Mouse (Mus musculus) liver, embryonic 14.5 days (tissue): ENCODE data around the gene Ezh2. TPM values are rescaled to one million over a fixed set of nuclear protein-coding genes. Genes with fewer than 3 reads are reported as not detected.

Experiments used
- ATAC-seq: fragments of 200-750 bp; cut with Nextera tagmentation; 2 replicates; pipeline ENCODE4 v1.8.0; 2017; ENCODE audit warnings: moderate number of reproducible peaks, mild to moderate bottlenecking, moderate library complexity; ENCODE audit not compliant: insufficient read depth
- DNase-seq, 3 experiments: peaks; one replicate each; pipeline ENCODE4 v3.0.0-alpha.2; 2012 to 2013; ENCODE audit warnings: low read depth in 3 of 3, low spot score in 3 of 3
- H3K27ac ChIP-seq: fragments of 300-500 bp; sonication (generic); 2 replicates; pipeline ENCODE4 v1.5.1; 2014; ENCODE audit warnings: moderate library complexity, mild to moderate bottlenecking, control low read depth, inconsistent platforms
- H3K27me3 ChIP-seq: fragments of 300-500 bp; sonication (generic); 2 replicates; pipeline ENCODE4 v1.6.1; 2014; ENCODE audit warnings: mild to moderate bottlenecking, low read length, moderate library complexity; ENCODE audit not compliant: control insufficient read depth, insufficient read depth
- H3K36me3 ChIP-seq: fragments of 300-500 bp; sonication (generic); replicated peaks from 2 replicates; pipeline ENCODE4 v1.6.1; 2014; ENCODE audit warnings: low read depth; ENCODE audit not compliant: control insufficient read depth, insufficient read depth
- H3K4me1 ChIP-seq, 2 experiments: fragments of 200-500 bp in 1 of 2; fragments of 300-500 bp in 1 of 2; sonication (generic) in 1 of 2; replicated peaks; 2 replicates each; pipeline ENCODE4 v1.6.1; 2012 to 2014; ENCODE audit warnings: antibody characterized with exemption in 1 of 2, inconsistent platforms in 1 of 2, low read length in 1 of 2; ENCODE audit not compliant: control insufficient read depth in 2 of 2, insufficient read depth in 2 of 2
- H3K4me2 ChIP-seq: fragments of 300-500 bp; sonication (generic); 2 replicates; pipeline ENCODE4 v1.6.1; 2014; ENCODE audit warnings: low read depth, mild to moderate bottlenecking, control low read depth, moderate library complexity
- H3K4me3 ChIP-seq, 2 experiments: fragments of 200-500 bp in 1 of 2; fragments of 300-500 bp in 1 of 2; sonication (generic) in 1 of 2; 2 replicates each; pipeline ENCODE4 v1.5.1; 2012 to 2014; ENCODE audit warnings: low read depth in 2 of 2, low read length in 2 of 2, mild to moderate bottlenecking in 2 of 2, control low read depth in 1 of 2, inconsistent platforms in 1 of 2, moderate library complexity in 1 of 2; ENCODE audit not compliant: insufficient read depth in 1 of 2
- H3K9ac ChIP-seq: fragments of 300-500 bp; sonication (generic); replicated peaks from 2 replicates; pipeline ENCODE4 v1.6.1; 2014; ENCODE audit warnings: mild to moderate bottlenecking, control low read depth, moderate library complexity
- H3K9me3 ChIP-seq: fragments of 300-500 bp; sonication (generic); 2 replicates; pipeline ENCODE4 v1.6.1; 2016; ENCODE audit warnings: low read length, mixed read lengths; ENCODE audit not compliant: control insufficient read depth
- CTCF ChIP-seq: IDR thresholded peaks from 2 replicates; pipeline ENCODE4 v1.5.1; 2016; ENCODE audit warnings: antibody characterized with exemption, low read depth, control low read depth
- EP300 ChIP-seq: IDR thresholded peaks from 2 replicates; pipeline ENCODE4 v1.6.1; 2016; ENCODE audit warnings: antibody characterized with exemption, low read depth
- WGBS: fragments of 180-500 bp; shearing (Covaris S2); extraction: QIAGEN DNeasy Blood & Tissue Kit; methylation state at CpG from one replicate; pipeline ENCODE4 v1.1.7; 2014; ENCODE audit not compliant: insufficient replicate concordance; 5-methylcytosine and 5-hydroxymethylcytosine counted together
- polyA plus RNA-seq, 2 experiments: library from polyadenylated mRNA; depleted of rRNA in 1 of 2; stranded (reverse) in 1 of 2; unstranded in 1 of 2; fragments of >200 nt; fragmentation: Nextera tagmentation in 1 of 2; extraction: Ambion mirVana in 1 of 2; gene quantifications; 2 replicates each; pipeline versions ENCODE4 v1.2.1 to v1.2.3; 2012 to 2014

Gene Ezh2
- polyA plus RNA-seq, 2 experiments: 46.2 to 69.3 TPM

DNA sequence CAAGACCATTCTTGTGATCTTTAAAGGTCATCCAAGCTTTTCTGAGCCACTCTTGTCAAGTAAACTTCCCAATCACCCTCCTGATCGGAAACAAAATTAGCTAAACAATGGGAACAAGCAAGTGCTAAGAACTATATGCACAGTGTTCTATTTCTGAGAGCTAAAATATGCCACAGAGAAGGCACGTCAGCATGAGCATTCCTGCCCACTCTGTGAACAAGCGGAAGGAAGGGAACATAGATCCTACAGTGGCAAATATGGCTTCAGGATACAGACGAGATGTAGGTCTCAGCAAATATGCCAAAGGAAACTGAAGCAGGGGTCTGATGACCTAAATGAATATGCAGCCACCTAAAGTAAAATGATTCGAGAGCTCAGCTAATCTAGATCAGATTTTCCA, 59.8 kb downstream of the Ezh2 start:
- 84% methylated on average over 5 of the region's 5 CpGs for WGBS
- no peak overlapping the region for H3K4me2 ChIP-seq
- no peak for DNase-seq
- H3K9me3 ChIP-seq: no peaks in the 10 kb centered on the region
- peaks cover 63% of the 10 kb centered on the region for H3K36me3 ChIP-seq
- no peaks in the 10 kb centered on the region for H3K27me3 ChIP-seq
- no peak for TF ChIP-seq EP300
- no peak for TF ChIP-seq CTCF
- H3K4me3 ChIP-seq: no peak overlapping the region
- no peak for ATAC-seq
- H3K9ac ChIP-seq: no peak overlapping the region
- no peaks in the 10 kb centered on the region for H3K4me1 ChIP-seq
- no peak overlapping the region for H3K27ac ChIP-seq

DNA sequence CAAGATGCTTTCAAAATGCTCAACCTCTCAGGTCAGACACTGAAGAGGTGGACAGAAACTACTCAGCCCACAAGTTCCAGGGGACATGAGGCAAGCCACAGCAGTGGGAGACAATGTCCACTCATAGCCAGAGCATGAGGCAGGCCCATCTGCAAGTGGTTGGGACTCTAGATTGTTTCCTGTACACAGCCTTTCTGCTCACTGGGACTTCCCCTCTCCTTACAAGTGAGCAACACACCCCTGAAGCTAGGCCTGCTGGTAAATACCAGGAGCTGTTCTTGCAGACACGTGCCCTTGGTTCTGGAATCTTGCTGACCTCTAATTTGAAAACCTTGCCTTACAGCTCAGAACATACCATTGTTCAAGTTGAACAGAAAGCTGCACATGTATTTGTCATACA, 62.6 kb downstream of the Ezh2 start:
- Histone ChIP-seq H3K4me1 (no peaks in the 10 kb centered on the region), H3K9ac (no peak overlapping the region), H3K27ac (no peak overlapping the region), H3K4me3 (no peak overlapping the region), H3K4me2 (no peak overlapping the region), H3K9me3 (no peaks in the 10 kb centered on the region), H3K36me3 (peaks cover 85% of the 10 kb centered on the region), H3K27me3 (no peaks in the 10 kb centered on the region)
- WGBS: 81% methylated on average over 1 of the region's 1 CpGs
- ATAC-seq (no peak), DNase-seq (no peak)
- no peak for TF ChIP-seq EP300
- no peak for TF ChIP-seq CTCF

DNA sequence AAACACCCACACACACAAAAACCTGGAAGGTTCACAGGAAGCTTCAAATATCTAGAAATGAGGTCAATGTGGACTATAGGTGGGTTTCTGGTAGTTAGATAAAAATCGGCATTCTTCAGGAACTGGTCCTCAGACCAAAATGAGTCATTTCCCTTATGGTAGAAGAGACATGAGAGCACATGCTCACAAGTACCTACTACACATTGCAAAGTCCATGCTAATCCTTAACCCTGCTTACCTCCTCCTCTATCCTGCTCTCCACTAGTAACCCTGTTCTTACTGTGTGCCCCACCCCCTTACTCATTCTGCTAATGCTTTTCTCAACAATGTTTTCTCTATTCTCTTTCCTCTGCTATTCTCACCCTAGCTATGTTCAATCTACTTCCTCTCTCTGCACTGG, 67.5 kb downstream of the Ezh2 start:
- Histone ChIP-seq H3K4me3 (no peak overlapping the region), H3K4me1 (no peaks in the 10 kb centered on the region), H3K4me2 (no peak overlapping the region), H3K36me3 (peaks cover 87% of the 10 kb centered on the region), H3K27me3 (no peaks in the 10 kb centered on the region), H3K9ac (no peak overlapping the region), H3K27ac (no peak overlapping the region), H3K9me3 (no peaks in the 10 kb centered on the region)
- DNase-seq: no peak
- no peak for ATAC-seq
- WGBS: 24% methylated on average over 1 of the region's 1 CpGs
- no peak for TF ChIP-seq CTCF
- no peak for TF ChIP-seq EP300

DNA sequence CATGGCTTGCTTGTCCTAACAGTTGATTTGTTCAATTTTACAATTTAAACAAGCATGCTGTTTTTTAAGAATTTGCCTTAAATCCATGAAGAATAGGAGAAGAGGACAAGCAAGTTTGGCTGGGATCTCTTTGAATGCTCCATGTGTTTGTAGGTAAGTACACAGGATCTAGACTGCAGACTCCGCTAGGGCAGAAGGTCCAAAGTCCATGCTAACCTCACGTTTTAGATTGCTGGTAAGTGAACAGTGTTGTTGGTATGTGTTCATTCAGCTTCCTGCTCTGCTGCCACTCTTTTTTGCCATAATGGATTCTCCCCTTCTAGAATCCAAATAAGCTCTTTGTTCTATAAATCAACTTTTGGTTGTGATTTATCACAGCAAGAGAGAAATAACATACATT, 68.0 kb downstream of the Ezh2 start:
- Histone ChIP-seq H3K27ac (no peak overlapping the region), H3K4me3 (no peak overlapping the region), H3K9me3 (no peaks in the 10 kb centered on the region), H3K4me2 (no peak overlapping the region), H3K9ac (no peak overlapping the region), H3K4me1 (no peaks in the 10 kb centered on the region), H3K27me3 (no peaks in the 10 kb centered on the region), H3K36me3 (peaks cover 86% of the 10 kb centered on the region)
- ATAC-seq: no peak
- no peak for TF ChIP-seq CTCF
- no peak for TF ChIP-seq EP300
- 66% methylated on average over 2 of the region's 2 CpGs for WGBS
- DNase-seq: no peak

DNA sequence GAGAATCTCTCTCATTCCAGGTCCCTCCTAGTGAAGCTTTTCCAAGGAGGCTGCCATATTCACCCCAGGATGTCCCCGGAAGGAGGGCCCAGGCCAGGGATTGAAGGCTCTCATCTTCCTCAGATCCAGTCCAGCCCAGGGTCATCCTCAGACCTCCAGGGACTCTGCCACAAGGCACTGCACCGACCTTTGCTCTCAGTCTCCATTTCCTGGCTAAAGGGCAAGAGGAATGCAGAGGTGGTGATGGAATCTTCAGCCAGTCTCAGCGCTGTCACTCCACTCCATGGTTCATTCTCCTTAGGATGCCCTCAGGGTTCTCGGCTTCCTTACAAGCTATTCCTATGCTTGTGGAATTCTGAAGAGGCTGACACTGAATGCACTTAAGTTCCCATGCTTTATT, 68.7 kb downstream of the Ezh2 start:
- Histone ChIP-seq H3K9ac (no peak overlapping the region), H3K4me3 (no peak overlapping the region), H3K36me3 (peaks cover 81% of the 10 kb centered on the region), H3K4me2 (no peak overlapping the region), H3K27me3 (no peaks in the 10 kb centered on the region), H3K9me3 (no peaks in the 10 kb centered on the region), H3K4me1 (no peaks in the 10 kb centered on the region), H3K27ac (no peak overlapping the region)
- 79% methylated on average over 4 of the region's 4 CpGs for WGBS
- TF ChIP-seq EP300 (no peak), CTCF (no peak)
- ATAC-seq (no peak), DNase-seq (no peak)
